Mouse (Mus musculus) heart, adult 9 months (tissue): Measurements from ENCODE around the gene Rasa2.
A peak's percentile ranks its signal among the peaks of the same experiment; 100 is the strongest.
"Not testable (repeated sequence)": the region's sequence is repeated elsewhere in the genome, so short reads cannot be mapped to it uniquely, and the experiment has no call there.

Experiments
- DNase-seq, 2 experiments: peaks; one replicate each; pipeline ENCODE4 v3.0.0; 2022; ENCODE audit warnings: low spot score in 2 of 2

Gene Rasa2

GRCm38 (mm10) chr9:96631389-96632072, at the start of gene Rasa2:
Rasa2 (minus strand) TSS chr9:96631617.
- DNase-seq, result peak; percentile 91 to 93

- DNase-seq, result no peak
Observed at GRCm38 (mm10) chr9:96678611-96679010, 47.2 kb upstream of the Rasa2 start.

DNA sequence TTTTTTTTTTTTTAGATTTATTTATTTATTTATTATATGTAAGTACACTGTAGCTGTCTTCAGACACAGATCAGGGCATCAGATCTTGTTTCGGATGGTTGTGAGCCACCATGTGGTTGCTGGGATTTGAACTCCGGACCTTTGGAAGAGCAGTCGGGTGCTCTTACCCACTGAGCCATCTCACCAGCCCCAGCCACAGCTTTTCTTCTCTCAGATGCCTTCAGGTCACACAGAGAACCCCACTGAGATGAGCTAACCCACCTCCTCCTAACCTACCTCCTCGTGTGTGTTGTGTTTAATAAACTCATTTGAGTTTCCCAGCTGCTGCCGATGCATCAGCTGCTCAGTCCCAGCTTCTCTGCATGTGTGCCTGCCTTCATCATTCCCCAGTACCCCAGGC, 46.3 kb upstream of the Rasa2 start:
- not testable (repeated sequence) for DNase-seq

GRCm38 (mm10) chr9:96676671-96677070, 45.3 kb upstream of the Rasa2 start:
- DNase-seq, result no peak

GRCm38 (mm10) chr9:96675763-96676640, 44.6 kb upstream of the Rasa2 start:
- no peak for DNase-seq

DNA sequence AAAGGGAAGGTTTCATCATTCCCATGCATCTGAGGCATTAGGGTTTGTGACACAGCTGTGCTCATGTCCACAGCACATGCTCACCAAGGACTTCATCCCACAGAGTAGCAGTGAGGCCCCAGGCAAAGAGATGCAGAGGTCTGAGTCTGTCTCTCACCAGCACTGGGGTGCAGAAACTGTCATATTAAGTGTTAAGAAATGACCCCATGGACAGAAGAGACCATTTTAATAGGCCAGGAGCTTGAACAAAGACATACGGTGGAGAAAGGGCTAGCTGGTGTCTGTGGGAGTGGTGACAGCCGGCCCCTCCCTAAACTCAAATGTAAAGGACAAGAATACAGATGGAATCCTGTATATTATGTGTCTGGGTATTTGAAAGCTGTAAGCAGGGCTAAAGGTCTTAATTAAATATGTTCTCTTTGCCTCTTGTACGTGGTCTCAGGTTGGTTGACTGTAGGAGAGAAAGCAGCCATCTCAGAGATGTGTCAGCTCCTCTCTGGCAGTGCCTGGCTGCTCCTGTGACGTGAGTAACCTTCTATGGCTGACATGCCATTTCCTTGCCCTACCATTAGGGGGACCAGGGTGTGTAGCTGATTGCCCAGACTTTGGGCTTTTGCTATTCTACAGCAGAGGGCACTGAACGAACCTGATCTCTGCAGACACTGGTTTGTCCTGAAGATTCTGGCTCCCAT, 43.8 kb upstream of the Rasa2 start:
- DNase-seq, result peak; percentile 32 to 48

- DNase-seq, result no peak
Observed at GRCm38 (mm10) chr9:96674301-96674700, 42.9 kb upstream of the Rasa2 start.

DNA sequence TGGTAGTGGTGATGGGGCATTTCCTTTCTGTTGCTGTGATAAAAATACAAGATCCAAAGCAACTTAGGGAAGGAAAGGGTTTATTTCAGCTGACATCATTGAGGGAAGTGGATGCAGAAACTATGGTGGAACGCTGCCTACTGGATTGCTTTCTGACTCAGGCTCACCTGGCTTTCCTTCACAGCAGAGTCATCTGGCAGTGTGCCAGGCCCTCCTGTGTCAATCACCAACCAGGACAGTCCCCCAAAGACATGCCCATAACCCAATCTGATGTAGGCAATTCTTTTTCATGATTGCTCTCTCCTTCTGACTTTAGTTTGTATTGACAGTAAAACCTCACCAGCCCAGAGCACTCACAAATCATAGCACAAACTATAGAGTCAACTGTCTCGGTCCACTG, 41.0 kb upstream of the Rasa2 start:
- no peak for DNase-seq

DNA sequence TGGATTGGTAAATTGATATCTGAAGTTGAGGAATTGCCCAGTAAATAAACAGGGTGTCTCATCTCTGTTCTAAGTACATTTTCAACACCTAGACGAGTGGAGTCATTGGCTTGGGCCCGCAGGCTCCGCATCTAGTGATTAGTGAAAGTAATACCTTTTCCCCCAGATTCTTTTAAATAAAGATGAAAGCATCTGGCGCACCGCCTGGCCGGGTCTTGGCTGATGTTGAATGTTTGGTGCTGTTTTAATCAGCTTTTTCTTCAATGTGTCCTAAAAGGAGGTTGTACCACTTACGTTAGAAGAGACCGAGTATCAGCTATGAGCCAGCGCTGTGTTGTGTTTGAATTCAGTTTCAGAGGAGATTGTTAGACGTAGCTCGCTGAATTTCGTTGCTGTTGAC, 39.8 kb upstream of the Rasa2 start:
- DNase-seq, result no peak

GRCm38 (mm10) chr9:96669877-96670276, 38.5 kb upstream of the Rasa2 start:
- DNase-seq, result peak; percentile 94

- no peak for DNase-seq
Observed at GRCm38 (mm10) chr9:96668628-96669027, 37.2 kb upstream of the Rasa2 start.

DNA sequence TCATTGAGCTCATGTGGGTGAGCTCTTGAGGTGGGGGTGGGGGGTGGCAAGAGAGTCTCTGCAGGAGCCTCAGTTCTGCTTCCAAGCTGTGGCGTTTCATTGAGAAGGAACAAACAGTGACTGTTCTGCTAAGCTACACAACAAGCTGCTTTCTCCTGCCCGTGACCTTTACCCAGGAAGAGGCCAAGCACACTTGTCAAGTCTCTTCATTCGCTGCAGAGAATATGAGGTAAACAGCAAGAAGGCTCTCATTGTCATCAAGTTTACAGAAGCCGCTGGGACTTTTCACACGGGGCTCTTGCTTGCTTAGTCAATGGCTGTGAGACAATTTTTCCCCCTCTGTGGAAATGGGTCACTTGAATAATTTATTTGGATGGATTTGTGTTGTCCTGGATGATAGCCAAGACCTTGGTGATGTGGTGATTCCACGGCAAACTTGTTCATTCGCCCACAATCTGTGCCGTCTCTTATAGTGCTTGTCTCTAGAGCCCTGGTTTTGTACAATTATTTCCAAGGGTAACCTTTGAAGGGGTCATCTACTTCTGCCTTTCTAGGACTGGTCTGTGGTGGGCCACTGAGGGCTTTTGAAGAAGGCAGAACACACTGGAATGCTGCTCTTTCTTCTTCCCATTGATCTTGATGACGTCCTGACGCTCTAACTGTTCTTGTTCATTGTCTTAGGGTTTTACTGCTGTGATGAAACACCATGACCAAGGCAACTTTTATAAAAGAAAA, 29.3 kb upstream of the Rasa2 start:
- no peak for DNase-seq

- DNase-seq, result no peak
Observed at GRCm38 (mm10) chr9:96659801-96660200, 28.4 kb upstream of the Rasa2 start.

- no peak for DNase-seq
Observed at GRCm38 (mm10) chr9:96653538-96653937, 22.1 kb upstream of the Rasa2 start.

DNA sequence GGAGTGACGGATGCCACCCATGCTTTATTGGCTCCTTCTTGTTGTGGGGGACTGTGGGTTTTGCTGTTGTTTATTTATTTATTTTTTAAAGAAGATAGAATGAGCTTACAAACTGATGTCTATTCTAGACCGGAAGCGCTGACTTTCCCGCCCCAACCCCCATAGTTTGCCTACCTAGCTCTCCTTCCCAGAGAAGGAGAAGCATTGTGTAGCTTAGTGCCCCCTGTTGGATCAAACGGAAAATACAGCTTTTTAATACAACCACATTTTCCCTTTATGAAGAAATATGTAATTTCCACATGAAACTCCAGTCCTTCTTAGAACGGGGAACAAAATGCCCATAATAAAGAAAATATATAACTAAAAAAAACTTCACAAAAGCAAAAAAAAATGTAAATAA, 21.3 kb upstream of the Rasa2 start:
- DNase-seq, result no peak

- no peak for DNase-seq
Observed at GRCm38 (mm10) chr9:96650807-96651206, 19.4 kb upstream of the Rasa2 start.

DNA sequence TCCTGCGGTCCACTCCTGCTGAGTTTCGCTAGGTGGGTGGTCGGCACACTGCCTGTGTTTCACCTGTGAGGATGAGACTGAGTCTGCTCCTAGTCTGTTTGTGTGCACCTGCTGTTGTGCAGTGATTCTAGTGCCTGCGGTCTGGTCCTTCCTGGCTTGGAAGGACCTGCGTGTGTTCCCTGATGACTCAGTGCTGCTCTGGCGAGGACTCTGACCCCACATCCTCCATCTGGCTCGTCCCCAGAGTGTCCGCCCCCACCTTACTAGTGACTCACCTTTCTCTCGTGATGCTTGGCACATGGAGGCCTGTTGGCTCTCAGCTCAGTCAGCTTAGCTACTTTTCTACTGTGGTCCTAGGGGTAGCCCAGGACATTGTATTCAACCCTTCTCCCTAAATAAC, 18.5 kb upstream of the Rasa2 start:
- DNase-seq, result no peak

DNA sequence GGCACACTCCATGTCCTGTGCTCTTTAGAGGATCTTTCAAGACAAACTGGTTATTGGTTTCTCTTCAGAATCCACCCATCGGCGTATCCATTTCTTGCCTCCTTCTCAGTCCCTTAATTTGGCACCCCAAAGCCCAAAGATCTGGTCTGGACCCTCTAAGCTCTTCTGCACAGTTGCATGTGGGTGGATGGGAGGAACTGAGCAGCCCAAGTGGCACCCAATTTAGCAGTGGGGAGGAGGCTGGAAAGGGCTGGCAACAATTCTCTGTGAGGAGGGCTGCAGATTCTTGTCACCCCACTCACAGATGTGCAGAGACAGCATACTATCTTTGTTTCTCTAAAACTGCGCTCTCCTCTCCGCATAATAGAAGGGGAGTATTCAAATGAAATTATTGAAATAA, 17.9 kb upstream of the Rasa2 start:
- no peak for DNase-seq

- DNase-seq, result no peak
Observed at GRCm38 (mm10) chr9:96646668-96647295, 15.4 kb upstream of the Rasa2 start.

DNA sequence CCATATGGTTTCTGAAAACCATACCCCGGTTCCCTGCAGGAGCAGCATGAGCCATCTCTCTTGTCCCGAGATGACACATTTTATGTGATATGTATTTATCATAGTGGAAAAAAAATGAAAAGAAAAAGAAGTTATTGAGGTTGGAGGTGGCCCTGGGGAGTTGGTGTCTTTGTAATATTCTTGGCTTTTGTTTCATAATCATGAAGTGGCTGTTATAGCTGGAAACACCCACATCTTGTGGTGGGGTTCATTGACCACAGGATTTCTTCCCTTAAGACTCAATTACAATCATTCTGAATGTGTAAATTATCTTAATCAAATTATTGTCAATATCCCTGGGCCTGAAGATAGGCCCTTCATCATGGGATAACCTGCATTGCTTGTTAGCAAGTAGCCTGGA, 13.4 kb upstream of the Rasa2 start:
- DNase-seq, result no peak

- DNase-seq, result not testable (repeated sequence)
Observed at GRCm38 (mm10) chr9:96644002-96644401, 12.6 kb upstream of the Rasa2 start.
